Mouse (Mus musculus): Measurements from ENCODE around the gene Supt3.

Gene Supt3

GRCm38 (mm10) chr17:44967186-44967585 is 190.2 kb downstream of the Supt3 start:
- no peak for DNase-seq (ENCODE audit: low read depth)

DNA sequence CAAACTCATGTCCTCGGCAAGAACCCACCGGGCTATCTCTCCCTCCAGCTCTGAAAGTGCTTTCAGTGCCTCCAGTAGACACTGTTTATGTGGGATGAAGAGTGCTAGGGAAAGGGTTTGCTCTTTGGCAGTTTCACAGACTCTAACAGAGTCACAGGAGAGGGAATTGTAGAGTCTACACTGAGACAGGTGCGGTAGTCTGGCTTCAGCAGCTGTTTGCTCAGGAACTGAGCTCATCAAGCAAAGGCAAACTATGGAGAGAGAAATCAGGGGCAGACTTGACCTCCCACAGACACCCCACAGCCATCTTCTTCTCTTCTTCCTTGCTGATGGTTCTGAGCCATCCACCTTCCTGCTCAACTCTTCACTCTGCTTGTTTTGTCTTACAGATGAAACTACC is 193.3 kb downstream of the Supt3 start:
- DNase-seq (ENCODE audit: low read depth): no peak

GRCm38 (mm10) chr17:44973489-44973888 is 196.5 kb downstream of the Supt3 start:
- peak; percentile 5 for DNase-seq (ENCODE audit: low read depth)

GRCm38 (mm10) chr17:44977690-44978089 is 200.7 kb downstream of the Supt3 start:
- no peak for DNase-seq (ENCODE audit: low read depth)

DNA sequence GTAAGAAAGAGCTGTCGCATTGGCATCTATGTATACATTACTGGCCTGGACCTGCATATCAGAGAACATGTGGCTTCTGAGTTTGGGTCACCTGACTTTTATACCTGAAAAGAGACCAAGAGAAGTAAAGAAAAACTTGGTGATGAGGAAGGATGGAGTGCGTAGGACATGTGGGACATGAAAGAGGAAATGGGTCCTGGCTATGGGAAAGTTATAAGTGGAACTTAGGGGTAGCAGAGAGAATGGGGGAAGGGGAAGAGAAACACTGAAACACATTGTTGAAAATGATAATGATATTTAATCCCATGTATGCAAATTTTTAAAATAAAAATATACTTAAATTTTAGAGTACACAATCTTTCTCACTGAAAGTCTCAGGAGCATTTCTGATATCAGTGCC is 211.0 kb downstream of the Supt3 start:
- no peak for DNase-seq (ENCODE audit: low read depth)

DNA sequence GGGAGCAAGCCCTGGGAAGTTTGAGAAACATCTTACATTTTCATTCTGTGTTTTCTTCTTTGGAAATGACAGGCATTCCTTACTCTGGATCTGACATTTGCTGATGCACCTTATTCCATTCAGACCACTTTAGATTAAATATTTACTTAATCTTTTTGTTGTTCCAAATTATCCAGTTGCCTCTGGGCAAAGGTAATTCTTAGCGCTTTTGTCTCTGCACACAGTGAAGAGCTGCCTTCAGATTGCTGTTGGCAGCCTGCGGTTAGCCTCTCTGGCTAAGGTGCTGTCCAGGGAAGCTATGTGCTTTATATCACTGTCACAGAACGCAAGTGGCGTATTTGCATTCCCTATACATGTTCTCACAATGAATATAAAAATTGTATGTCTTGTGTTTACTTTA is 226.4 kb downstream of the Supt3 start:
- DNase-seq (ENCODE audit: low read depth): no peak

GRCm38 (mm10) chr17:45004477-45005170 is 227.7 kb downstream of the Supt3 start:
- no peak for DNase-seq (ENCODE audit: low read depth)

DNA sequence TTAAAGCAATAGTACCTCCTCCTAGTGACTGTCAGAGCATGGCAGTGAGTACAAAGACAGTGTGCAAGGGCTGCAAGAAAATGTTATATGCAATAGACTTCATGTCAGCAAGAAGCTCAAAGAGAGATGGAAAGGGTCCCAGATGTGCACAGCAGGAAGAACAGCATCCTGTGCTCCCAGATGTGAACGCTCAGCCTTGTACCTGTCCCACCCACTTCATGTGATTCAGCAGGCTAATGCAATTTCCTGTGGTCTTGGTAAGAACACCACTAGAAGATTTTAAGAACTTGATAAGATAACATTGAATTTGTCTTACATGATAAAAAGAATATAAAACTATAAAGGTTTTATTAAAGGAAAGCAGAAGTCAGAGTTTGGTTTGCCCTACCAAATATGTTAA is 230.5 kb downstream of the Supt3 start:
- no peak for DNase-seq (ENCODE audit: low read depth)

DNA sequence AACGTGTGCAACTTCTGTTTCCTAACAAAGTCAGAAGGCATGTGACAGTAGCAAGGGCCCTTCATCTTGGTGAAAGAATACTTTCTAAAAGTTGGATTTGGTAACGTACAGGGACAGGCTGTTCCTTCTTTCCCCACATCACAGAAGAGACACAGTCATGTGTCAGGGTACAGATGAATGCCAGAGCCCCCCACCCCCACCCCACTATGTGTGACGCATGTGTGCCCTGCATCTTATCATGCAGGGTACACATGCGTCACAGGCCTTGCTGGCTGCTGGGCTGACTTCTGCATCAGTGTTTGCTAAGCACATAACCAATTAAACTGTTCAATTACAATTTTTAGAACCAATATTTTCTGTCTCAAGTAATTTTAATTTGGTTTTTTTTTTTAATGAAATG is 231.7 kb downstream of the Supt3 start:
- DNase-seq (ENCODE audit: low read depth): no peak

GRCm38 (mm10) chr17:45010409-45010808 is 233.5 kb downstream of the Supt3 start:
- DNase-seq (ENCODE audit: low read depth): no peak

- DNase-seq (ENCODE audit: low read depth): no peak
These were observed 239.8 kb downstream of the Supt3 start for GRCm38 (mm10) chr17:45016746-45017145.

GRCm38 (mm10) chr17:45020155-45020930 is 243.4 kb downstream of the Supt3 start:
- DNase-seq (ENCODE audit: low read depth): no peak

DNA sequence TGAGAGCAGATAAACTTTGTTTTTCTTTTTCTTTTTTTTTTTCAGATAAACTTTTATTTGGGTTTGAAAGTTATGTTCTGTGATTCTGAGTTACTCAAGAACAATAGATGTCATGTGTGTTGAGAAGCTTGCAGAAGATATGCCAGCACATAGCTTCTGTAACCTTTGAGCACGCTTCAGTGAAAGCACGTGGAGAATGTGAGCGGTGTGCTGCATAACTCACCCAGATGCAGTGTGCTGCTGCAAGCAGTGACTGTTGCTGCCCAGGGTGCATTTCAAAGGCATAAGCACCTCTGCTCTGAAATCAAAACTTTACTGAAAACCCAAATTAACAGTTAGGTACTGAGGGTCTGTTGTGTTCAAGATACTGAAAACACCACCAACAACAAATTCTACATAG is 251.5 kb downstream of the Supt3 start:
- DNase-seq (ENCODE audit: low read depth): no peak

- no peak for DNase-seq (ENCODE audit: low read depth)
These were observed 252.2 kb downstream of the Supt3 start for GRCm38 (mm10) chr17:45029106-45029505.

GRCm38 (mm10) chr17:45032209-45032608 is 255.3 kb downstream of the Supt3 start:
- DNase-seq (ENCODE audit: low read depth): no peak

DNA sequence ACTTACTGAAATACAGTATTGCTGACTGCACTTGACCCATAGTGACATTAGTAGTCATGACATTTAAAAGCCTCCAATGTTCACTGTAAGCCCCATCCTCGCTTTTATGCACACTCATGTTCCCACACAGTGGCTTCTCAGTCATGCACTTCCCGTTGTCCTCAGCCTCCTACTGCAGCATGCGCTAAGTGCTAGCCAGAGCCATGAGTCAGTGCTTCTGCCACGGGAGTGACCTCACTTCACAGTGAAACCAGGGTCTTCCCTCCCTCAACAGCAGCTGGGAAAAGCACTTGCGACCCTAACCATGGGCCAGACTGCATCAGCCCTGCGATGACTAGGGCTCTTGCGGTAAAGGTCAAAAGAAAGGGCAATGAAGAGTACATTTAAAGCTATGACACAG is 256.7 kb downstream of the Supt3 start:
- no peak for DNase-seq (ENCODE audit: low read depth)

DNA sequence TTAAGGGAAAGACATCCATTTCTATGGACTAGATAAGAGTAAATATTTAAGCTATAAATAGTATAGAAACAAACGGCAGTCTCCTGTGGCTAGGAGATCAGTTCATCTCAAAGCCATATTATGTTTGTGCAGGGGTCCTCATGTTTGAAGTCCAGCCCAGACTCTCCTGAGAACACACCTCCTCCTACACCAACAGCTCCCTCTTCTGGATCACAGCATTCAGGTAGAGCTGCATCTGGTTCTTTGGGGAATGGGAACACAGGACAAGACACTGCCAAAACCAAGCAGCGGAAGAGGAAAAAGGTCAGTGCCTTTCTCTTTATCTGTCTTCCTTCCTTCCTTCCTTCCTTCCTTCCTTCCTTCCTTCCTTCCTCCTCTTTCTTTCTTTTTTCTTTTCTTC is 264.1 kb downstream of the Supt3 start:
- DNase-seq (ENCODE audit: low read depth): no peak

DNA sequence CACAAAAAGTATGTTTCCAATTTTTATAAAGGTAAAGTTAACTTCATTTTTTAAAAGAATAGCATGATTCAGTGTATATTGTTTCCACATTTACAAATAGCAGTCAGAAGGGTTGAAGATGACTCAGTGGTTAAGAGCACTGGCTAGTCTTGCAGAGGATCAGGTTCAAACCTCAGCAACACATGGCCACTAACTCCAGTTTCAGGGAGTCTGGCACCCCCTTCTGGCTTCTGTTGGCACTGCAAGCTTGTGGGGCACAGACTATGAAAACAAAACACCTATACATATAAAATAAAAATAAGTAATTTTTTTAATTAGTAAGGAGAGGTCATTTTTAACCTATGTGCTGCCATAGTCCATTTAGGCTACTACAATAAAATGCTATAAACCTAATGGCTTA is 268.9 kb downstream of the Supt3 start:
- DNase-seq (ENCODE audit: low read depth): peak; percentile 21

GRCm38 (mm10) chr17:45046583-45046982 is 269.6 kb downstream of the Supt3 start:
- DNase-seq (ENCODE audit: low read depth): no peak

DNA sequence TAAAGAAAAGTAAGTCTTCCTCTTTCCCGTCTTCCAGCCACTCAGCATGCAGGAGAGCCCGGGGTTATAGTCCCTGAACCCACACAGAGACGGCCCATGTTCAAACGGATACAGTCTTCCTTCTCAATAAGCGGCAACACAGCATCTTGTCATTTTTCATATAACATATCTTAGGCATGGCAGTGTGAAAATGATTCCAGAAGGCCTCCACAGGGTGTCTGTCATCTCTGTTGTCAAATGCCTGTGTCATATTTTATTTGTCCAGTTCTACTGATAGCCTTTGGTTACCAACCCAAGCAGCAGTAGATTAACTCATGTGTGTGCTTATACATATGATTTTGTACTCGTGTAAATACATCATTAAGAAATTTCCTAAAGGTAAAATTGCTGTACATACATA is 270.3 kb downstream of the Supt3 start:
- DNase-seq (ENCODE audit: low read depth): no peak

GRCm38 (mm10) chr17:45051971-45052370 is 275.0 kb downstream of the Supt3 start:
- DNase-seq (ENCODE audit: low read depth): no peak

DNA sequence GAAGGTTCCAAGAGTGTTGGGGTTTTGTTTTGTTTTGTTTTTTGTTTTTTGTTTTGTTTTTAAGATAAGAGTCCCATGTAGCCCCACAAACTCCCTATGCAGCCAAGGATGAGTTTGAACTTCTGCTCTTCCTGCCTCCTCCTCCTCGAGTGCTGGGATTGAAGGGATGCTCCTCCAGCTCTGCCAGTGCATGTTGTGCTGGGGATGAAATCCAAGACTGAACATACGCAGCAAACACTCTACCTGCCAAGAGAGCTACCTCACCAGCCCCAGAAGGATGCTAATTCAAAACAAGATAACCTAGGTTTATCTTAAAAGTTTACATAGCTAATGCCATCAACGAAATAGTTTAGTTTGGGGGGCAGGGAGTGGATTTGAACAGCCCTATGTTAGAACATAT is 276.4 kb downstream of the Supt3 start:
- DNase-seq (ENCODE audit: low read depth): no peak

- no peak for DNase-seq (ENCODE audit: low read depth)
These were observed 277.6 kb downstream of the Supt3 start for GRCm38 (mm10) chr17:45054526-45054925.

GRCm38 (mm10) chr17:45056894-45057293 is 279.9 kb downstream of the Supt3 start:
- no peak for DNase-seq (ENCODE audit: low read depth)

Data from c-Kit-positive CD71-positive TER-119-negative erythroid progenitor cells, embryonic 14.5 days (primary cell).